Mouse (Mus musculus) adrenal gland, adult 18-20 months (tissue): ENCODE results near the gene Shc4. TPM values are rescaled to one million over a fixed set of nuclear protein-coding genes. Genes with fewer than 3 reads are reported as not detected.

Experiments used
- DNase-seq, 2 experiments: peaks; one replicate each; pipeline ENCODE4 v3.0.0; 2021 to 2022; ENCODE audit warnings: low spot score in 2 of 2
- total RNA-seq, 2 experiments: library from RNA; stranded (reverse); gene quantifications; 1 replicate in 1 of 2; 2 replicates in 1 of 2; pipeline ENCODE4 v1.2.3; 2021

Gene Shc4
- total RNA-seq, 2 experiments from 2014 or later = 2.8 to 3.0 TPM

DNA sequence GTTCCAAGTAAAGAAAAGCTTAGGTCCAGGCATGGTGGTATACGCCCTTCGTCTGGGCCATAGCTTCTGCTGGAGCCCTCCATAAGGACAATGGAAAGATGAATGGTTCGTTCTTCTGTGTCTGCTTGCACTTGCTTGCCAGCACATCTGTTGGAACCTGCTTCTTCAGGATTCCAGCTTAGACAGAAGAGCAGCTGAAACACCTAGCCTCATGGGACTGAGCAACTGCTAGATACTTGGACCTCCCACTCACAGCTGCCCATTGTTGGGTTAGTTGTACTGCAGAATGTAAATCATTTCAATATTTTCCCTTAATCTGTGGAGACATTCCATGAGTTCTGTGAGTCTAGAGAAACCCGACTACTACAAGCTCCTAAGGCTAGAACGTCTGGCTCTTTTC, 73.9 kb downstream of the Shc4 start:
- no peak for DNase-seq

DNA sequence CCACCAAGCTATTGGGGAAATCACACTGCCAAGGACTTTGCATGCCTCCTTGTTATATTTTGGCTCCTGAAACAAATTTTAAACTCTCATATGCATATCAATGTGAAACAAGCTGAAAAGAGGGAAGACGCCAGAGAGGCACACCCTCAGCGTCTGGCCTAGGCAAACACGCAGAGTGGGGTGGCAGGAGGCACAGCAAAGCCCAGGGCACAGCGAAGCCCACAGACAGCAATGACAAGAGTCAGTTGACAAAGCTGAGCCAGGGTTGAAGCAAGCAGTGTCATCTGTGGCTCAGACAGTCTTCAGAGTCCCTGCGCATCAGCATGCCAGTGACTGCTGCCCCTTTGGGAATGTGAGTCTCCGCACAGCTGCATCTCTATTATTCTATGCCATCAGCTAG, 79.0 kb downstream of the Shc4 start:
- no peak for DNase-seq

DNA sequence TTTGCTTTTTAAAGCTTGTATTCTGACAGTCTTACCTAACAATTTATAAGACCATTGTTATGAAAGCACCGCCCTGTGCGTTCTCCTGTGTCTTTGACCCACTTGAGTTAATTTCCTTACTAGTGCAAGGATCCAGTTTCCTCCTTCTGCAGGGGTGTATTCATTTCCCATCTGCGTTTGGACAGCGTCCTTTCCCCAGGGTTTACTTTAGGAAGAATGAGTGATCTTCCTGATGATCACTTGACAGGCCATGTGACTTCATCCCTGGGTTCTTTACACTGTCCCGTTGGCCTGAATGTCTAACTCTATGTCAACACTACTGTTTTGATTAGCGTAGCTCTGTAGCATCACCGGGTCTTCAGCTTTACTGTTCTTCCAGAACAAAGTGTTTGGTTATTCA, 86.6 kb downstream of the Shc4 start:
- no peak for DNase-seq

DNA sequence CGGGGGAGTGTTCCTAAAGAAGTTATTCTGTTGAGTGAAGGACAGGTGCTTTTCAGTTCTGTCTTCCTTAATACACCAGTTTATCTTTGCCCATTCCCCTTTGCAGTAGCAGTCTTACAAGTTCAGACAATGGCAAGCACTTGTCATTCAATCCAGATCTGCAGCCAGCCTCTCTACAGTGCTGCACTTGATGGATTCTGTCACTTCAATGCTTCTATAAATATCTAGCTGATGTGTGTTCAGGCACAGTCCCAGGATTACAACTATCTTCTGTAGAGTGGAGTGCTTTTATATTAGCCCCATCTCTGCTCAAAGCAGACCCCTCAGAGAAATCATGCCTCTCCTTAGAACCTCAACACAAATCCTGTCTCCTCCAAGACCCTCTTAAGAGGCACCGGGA, 93.9 kb downstream of the Shc4 start:
- no peak for DNase-seq

DNA sequence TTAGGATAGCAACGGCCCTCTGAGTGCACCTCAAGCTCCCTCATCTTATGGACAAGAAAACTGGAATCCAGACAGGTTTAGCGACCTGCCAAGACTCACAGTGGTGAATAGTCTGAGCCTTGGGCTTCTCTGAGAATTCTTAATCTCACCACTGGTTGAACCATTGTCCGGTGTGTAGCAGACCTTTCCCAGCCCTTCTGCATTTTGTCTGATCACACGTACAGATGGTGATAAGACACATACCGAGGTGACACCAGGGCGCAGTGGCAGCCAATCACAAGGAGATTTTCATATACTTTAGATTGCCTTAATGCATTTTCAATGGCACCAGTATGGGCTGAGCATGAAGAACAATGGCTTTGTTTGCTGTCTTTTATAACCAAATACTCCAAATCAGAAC, 95.5 kb downstream of the Shc4 start:
- no peak for DNase-seq

DNA sequence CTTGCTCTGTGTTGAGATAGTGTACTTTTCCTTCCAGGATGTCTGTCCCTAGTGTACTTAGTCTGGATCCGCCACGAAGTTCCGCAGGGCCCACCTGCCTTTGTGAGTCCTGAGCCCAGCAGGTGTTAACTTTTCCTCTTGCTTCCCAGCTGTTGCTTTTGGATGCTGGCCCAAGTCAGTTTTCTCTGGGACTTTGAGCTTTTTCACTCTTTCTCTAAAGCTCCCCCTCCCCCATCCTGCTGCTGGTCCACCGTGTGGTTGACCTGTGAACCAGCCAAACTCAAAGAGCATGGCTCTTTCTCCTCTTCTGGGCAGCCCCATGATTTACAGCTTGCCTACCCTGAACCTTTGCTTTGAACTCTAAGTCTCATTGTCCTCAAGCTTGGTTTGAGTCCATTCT, 97.4 kb downstream of the Shc4 start:
- DNase-seq = no peak

DNA sequence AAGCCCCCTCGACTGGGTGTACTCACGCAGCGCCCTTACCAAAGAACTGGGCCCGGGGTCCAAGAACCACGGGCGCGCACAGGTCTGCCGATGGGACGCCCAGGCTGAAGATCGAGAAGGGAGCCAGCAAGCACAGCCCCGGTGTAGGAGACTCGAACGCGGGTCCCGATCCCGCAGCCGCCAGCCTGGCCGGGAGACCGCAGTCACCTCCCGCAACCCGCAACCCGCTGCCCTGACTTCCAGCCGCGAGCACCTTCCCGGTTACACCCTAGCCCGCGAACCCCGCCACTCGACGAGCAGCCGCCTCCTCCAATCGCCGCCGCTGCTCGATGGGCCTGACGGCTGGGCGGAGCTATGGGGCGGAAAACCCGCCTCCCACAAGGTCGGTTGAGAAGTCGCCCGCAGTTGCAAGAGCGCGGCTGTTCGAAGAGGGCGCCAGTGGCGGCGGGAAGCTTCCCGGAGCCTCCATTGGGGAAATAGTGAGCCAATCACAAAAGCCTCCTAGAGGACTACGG, 99.1 kb downstream of the Shc4 start, which contains the start of gene Cep152:
Gene Cep152 (minus strand): TSS at position 277 of the 515 bp plus-strand sequence.
- DNase-seq = peak; percentile 94 to 96

DNA sequence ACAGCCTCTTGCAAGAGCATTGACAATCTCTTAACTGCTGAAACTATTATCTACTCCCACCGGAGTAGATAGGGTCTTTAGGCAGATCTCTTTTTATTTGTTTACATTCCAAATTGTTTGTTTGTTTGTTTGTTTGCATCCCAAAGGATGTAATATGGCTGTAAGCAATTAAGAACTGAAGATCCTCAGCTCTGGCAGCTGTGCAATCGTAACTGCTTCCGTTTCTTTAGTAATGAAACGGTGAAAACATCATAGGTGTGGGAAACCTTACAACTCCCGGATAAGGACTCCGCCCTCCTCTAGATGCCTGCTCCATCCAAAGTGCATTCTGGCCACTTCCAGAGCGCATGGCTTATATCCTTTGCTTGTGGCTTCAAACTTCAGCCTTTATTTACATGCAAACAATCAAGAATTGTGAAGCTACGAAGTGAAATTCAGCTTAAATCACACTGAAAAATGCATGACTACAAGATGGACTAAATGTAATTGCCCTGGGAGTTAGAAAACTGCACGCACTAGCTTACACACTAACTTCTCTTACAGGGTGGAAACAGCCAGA, 99.7 kb downstream of the Shc4 start:
- no peak for DNase-seq

DNA sequence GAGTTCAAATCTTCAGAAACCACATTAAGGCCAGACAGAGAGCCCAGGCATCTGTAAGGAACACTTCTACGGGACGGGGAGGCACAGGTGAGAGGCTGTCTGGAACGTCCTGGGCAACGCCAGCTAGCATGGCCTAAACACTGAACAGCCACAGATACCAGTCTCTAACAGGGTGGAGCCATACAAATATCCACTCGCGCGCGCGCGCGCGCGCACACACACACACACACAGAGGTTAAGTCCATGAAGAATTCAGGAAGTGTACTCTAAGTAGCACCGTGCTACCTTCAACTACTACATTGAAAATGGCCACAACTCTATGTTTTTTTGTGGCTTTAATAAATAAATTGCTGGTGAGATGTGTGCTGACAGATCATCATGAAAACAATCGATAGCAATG, 100.7 kb downstream of the Shc4 start:
- DNase-seq = no peak

DNA sequence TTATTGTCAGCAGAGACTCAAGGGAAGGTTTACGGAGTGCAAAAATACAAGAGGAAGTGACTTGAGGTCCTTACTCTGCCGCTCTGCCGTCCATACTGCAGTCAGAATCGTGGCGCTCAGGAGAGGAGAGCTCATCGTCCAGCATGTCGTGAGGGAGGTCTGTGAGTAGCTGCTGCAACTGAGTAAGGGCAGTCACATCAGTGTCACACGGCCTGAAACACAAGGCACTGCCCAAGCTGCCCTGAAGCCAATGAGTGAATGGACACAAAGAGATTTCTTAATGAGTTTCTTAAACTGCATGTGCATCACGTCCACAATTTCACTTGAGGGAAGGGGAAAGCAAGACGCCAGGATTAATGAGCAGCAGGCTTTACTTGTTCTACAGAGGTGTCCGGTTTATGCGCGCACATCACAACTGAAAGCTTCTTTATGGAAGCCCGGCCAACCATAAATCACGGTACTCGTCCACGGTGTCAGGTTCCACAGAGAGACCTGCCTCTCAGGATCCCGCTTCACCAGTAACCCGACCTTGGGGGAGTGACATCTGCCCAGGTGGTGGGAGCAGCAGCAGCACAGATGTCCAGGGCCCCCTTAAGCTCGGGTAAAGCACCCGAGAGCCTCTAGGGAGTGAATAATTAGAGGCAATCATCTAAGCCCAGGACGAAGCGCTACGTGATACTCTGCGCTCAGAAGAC, 103.6 kb downstream of the Shc4 start:
- no peak for DNase-seq

DNA sequence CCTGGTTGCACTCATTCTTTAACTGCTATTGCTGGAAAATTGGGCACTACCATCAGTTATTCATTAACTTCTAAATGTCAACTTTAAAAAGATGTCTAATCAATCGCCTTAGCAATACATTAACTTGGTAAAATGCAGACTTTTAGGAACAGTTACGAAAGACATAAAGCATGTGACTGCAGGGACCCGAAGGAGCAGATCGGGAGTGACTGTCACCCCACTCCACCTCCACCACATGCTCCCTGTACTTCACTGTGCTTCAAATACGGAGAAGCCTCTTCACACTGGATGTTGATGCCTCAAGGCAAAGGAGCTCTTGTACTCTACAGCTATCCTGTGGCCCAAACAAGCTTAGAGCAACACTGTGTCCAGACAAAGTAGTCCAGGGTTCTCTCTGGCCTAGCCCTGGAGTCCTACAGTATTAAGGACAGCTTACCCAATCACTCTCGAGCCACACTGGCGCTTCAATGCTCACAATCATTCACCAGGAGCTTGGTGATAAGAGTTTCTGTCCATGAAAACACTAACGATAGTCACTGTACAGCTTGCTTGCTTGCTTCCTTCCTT, 108.0 kb downstream of the Shc4 start:
- no peak for DNase-seq

DNA sequence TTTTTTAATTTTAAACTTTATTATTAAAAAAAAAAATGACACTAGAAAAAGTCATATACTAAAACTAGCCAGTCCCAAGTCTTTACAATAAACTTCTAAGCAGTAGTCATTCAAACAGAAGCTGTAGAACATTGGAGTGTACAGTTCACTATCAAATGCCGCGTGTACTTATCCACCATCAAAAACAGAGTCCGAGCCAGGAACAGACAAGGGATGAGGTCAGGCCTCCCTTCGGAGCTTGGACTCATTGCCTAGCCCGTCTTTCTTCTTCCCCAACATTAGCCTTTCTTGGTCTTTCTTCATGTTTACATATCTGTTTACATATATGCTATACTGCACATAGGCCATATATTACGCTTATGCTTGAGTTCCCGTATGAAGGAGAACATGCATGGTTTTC, 108.5 kb downstream of the Shc4 start:
- DNase-seq = no peak

DNA sequence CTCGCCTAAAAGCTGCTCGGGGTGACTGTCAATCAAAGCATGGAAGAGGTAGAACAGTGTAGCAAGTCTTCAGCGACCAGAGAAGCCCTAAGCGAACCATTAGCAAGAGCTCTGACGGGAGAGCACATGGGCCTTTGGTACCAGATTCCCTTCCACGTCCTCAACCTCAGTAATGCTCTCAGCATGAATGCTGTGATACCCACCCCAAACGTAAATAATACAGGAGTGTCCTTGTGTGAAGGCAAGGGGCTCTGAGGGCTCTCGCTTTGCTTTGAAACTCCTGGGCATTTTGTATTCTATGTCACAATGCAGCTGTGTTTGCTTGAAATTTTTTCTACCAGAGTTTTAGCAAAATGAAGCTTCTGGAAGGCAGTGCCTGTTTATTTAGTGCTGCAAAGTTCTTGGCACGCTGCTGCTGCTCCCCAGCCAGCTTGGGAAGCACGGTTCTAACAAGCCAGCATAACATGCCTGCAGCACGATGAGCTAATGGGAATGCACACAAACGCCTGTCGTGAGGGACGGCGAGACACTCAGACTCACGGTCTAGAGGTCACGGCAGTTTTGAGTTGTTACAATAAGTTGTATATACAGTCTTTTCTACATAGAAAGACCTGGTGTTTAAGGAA, 117.6 kb downstream of the Shc4 start:
- DNase-seq = no peak

DNA sequence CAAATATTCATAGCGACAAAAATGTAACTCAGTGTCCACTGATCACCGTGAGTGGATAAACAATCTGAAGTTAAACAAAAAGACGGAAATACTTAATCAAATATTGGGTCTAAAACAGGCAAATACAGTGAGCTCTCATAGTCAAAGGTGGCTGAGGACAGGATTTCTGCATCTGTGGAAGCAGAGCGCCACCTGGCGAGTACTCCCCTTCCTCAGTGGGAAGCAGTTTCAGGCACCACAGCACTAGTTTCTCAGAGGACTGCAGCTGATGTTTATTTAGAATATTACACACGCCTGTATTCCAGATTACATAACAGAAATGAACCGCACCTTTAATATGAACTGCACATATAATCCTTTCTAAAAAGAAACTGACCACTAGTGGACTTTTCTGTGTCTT, 119.3 kb downstream of the Shc4 start:
- peak; percentile 19 to 48 for DNase-seq

DNA sequence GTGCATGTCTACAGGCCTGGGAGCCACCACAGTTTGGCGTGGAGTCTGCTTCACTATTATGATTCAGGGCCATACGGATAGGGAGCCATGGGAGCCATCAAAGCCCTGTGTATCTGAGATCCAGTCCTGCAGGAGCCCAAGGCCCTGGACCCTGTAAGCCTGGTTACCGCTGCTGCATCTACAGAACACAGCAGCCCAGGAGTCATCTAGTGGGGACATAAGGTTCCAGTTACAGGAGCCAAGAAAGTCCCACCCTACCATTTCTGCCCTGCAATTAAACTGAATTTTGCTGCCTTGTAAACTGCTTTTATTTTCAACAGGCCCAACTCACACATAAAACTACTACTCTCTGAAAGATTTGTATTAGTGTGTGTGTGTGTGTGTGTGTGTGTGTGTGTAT, 121.0 kb downstream of the Shc4 start:
- DNase-seq = no peak

DNA sequence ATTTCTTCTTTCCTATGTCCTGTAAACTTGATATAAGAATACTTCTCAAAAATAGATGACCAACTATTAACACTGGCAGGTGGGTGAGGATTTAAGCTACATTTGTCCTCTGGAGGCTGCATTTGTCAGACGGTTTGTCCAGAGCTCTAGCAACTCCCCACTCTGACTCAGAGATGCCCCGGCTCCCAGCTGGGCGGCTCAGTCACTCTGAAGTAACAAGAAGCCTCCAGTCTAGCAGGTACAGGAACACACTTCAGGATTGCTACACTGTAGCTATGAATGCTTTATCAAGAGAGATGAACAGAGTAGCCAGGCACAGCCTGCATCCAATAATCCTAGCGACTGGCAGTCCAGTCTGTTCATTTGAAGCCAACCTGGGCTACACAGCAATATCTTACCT, 125.0 kb downstream of the Shc4 start:
- no peak for DNase-seq

DNA sequence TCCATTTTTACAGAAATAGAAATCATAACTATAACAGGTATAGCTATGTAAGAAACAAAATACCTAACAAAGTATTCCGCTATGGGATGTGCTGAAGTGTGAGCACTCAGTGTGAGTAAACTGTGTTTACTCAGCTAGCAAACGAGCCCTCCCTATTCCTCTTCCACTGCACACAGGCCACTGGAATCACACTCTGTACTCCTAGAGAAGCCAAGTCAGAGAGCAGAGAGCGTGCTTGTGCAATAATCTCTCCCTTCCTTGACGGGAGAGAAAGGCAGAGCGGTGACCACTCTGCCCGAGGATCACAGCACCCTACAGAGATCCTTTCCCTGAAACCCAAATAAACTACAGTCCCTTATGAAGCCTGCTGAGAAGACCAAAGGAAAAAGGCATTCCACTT, 125.7 kb downstream of the Shc4 start:
- no peak for DNase-seq

DNA sequence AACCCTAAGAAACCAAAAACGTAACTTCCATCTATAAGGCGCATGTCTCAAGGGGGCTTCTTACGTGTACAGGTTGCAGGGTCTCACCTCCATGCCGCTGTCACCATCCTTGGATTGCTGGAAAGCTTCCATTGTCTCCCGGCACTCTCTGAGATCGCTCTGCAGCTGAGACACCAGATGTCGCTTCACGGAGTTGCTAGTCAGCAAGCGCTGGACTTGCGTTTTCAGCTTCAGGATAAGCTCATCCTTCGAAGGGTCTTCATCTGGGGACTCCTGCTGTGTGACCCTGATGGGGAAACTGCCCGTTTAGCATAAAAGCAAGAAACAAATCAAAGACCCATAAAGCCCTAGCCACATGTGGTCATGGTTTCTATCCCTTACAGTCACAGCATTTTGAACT, 129.2 kb downstream of the Shc4 start:
- DNase-seq = no peak

DNA sequence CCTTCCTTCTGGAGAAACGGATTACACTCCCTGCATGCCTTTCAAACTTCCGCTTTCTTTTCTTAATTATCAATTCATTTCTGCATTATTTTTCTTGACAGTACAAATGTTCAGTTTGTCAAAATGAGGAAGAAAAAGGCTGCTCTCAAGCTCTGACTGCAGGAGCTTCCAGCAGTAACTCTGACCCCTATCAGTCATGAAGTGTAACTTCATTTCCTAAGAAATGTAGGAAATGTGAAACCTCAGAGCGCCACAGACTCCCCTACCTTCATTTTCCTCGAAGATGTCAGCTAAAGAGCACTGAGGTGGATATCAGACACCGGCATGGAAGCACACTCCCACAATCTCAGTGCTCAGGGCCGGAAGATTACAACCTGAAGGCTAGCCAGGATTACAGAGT, 129.9 kb downstream of the Shc4 start:
- no peak for DNase-seq

DNA sequence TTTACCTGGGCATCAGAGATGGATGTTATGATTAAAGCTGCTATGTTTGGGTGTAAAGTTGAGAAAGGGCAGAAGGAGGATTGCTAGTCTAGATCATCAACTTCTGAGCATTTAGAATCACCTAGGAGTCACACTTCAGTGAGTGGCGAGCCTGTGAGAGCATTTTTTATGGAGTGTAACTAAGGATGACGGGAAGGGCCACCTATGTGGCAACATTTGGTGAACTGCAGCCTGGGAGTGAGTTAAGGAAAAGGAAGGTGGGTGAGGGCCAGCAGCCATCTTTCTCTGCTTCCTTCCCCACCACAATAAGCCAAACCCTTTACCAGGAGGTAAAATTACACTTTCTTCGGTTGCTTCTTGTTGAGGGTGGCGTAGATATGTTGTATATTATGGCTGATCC, 132.1 kb downstream of the Shc4 start:
- no peak for DNase-seq

DNA sequence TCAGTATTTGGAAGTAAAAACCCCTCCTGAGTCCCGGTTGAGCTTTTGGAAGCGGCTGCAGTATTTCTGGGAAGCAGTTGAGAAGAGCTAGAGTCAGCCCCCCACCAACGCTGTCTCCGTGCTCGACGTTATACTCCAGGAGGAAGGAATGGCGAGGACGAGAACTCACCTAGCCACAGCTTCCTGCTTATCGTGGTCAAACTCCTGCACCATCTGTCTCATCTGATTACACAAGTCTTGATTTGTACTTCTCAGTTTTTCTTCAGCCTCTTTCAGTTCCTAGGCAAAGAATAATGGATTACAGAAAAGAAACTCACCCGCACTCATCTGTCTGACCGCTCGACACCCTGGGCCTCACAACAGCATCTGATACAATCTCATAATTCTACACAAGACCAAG, 134.7 kb downstream of the Shc4 start:
- no peak for DNase-seq

DNA sequence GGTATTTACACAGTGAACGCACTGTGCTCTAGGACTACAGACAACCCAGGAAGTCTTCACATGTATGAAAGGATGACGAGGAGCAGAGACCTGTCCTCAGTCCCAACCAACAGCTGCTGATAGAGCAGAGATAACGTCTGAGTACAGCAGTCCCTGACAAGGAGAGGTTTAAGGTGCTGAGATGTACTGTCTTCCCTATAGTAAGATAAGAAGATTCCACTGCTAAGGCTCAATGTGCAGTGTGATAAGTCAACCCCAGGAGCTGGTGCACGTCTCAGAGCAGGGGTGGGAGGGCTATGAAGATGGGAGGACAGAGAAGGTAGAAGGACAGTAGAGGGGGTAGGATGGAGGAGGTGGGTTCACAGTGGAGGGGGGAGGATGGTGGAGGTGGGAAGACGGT, 142.9 kb downstream of the Shc4 start:
- no peak for DNase-seq
